Mouse (Mus musculus) urinary bladder, postnatal 10 days (tissue): ENCODE results near the gene Tln1.
"Not testable (repeated sequence)": the region's sequence is repeated elsewhere in the genome, so short reads cannot be mapped to it uniquely, and the experiment has no call there.

Source experiments
- DNase-seq: peaks from one replicate; pipeline ENCODE4 v3.0.0; 2022; ENCODE audit warnings: low spot score

Tln1 gene

GRCm38 (mm10) chr4:43578376-43579204, 16.1 kb upstream of the Tln1 start, which contains the start of the genes Rgp1 and Gba2:
Rgp1 (plus strand) TSS chr4:43578715.
Gba2 (minus strand) TSS chr4:43578873.
- DNase-seq = peak; percentile 46

DNA sequence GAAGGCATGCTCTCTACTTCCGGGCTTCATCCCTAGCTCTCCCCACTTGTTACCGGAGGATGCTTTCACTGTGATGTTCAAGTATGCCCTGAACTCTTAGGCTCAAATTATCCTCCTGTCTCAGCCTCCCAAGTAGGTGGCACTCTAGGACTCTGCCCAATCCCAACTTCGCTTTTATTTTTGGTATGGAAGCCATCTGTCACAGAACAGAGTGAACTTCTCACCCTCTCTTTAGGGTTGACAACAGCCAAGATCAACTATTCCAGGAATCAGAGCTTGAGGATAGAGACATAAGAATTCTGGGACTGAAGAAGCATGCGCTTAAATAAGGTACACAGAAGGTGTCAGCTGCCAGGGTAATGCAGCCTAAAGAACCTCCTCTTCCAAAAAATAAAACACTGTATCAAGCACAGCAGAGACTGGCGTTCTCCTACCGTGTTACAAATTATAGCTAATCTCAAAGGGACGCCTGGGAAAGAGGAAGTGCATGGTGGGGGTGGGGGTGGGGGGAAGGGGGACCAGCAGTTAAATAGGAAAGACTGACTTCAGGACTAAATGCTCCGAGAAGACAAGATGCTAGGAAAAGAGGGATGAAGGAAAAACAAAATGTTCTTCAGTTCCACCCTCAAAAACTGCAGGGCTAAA, 14.9 kb upstream of the Tln1 start:
- no peak for DNase-seq

GRCm38 (mm10) chr4:43575356-43575755, 12.9 kb upstream of the Tln1 start:
- DNase-seq = no peak

GRCm38 (mm10) chr4:43573561-43573960, 11.1 kb upstream of the Tln1 start:
- no peak for DNase-seq

GRCm38 (mm10) chr4:43571395-43572045, 9.0 kb upstream of the Tln1 start:
- DNase-seq = no peak

- DNase-seq = no peak
These were observed 4.6 kb upstream of the Tln1 start for GRCm38 (mm10) chr4:43567140-43567539.

DNA sequence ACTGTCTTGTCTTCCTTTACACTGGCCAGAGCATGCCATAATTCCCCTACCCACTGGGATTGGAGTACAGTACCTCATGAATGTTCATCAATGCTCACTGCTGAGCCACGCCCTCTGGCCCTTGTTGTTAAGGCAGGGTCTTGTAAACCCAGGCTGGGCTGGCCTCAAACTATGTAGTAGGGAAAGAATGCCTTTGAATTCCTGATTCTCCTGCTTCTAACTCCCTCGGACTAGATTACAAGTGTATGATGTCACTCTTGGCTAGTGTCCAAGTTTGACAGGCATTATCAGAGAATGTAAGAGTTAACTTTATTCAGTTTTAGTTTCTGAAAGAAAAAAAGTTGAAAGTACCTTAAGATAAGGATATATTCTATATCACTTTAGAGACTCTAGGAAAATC, 1.7 kb upstream of the Tln1 start:
- DNase-seq = no peak

DNA sequence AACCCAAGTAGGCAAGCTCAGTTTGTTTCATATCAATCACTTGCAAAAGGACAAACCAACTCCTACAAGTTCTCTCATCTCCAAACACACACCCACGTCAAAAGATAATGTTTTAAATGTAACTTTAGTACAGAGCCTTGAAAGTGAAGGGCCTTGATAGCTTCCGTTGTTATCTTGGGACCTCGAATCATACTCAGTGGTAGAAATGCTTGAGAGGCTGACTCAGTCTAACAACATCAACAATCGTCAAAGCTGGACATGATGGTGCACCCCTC, 1.0 kb upstream of the Tln1 start:
- DNase-seq = no peak

DNA sequence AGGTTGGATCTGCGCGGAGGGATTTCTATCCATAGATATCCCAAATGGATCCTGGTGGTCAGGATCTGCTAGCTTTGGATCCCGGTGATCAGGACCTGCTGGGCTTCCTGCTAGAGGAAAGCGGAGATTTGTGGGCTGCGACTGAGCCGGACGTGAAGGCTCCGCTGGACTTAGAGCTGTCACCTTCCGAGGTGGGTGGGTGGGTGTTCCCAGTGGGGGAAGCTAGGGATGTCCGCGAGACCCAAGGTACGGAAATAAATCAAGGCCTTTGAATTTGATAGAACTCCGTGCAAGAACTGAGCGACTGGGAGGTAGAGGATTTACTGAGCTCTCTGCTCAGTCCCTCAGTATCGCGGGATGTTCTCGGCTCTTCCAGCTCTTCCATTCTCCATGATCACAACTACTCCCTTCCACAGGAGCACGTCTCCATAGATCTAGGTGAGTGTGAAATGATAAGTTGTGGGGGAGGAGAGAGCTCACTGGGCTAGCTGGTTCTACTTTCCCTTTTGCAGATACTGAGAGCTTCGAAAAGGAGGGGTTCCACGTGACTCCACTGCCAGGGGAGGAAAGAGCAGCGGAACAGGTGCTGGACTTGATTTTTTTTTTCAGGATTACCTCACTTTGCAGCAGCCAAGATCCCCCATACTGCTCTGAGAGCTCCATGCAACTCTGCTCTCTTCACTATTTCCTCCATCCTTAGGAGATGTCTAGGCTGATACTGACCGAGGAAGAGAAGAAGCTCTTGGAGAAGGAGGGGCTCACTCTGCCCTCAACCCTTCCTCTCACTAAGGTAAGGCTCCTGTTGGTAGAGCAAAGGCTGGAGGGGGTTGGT, 494 bp upstream of the Tln1 start:
- DNase-seq = no peak

DNA sequence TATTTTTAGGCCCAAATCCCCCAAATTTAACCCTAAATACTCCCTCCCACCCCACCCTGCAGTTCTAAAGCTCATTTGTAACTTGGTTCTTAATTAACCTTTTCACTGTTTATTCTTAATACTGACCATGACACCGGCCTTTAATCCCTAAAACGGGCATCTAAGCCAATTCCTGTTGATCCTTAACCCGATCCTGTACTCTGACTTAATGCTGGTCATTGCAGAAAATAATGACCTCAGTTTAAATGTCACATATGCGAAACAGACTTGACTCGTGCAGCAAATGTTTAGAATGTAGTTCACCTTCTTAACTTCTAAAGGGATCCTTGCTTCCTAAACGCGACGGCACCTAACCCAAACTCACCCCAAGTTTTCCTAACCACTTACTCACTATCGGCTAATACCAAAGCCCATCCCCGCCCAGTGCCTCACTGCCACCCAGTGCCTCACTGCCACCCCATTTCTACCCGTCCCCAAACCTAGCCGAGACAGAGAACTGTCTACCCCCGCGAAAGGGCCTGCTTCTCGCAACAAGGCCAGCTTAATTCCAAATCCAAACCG, 975 bp downstream of the Tln1 start:
- no peak for DNase-seq

DNA sequence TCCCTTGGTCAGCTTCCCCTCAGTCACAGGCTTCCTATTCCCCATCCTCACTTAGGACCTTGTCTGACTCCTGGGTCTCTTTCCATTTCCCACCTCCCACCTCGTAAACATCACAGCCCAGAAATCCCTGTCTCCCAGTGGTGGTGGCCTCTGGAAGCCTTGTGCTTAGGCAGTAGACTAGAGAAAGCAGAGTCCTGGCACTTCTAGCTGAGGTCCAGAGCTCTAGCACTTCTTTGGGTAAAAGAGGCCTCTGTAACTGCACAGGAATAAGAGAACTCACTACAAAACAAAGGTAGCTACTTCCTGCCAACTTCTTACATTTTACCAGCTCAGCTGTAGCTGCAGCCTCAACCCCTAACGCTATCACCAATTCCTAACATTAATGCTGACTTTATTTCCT, 1.5 kb downstream of the Tln1 start:
- DNase-seq = no peak

DNA sequence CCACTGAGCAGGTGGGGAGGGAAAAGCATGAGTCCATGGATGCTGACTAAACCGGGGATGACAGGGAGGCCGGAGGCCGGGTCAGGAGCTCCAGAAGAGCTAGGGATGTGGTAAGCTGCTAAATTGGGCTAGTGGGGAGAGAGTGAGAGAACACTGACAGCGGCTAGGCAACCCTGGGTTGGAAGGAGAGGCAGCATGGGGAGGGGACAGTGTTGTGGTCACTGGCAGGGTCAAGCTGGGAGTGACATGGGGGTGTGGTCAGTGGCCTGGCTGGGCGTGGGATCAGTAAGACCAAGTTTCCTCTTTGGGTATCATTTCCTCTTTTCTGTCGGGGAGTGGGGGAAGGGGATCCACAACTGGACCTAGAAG, 2.3 kb downstream of the Tln1 start:
- no peak for DNase-seq

DNA sequence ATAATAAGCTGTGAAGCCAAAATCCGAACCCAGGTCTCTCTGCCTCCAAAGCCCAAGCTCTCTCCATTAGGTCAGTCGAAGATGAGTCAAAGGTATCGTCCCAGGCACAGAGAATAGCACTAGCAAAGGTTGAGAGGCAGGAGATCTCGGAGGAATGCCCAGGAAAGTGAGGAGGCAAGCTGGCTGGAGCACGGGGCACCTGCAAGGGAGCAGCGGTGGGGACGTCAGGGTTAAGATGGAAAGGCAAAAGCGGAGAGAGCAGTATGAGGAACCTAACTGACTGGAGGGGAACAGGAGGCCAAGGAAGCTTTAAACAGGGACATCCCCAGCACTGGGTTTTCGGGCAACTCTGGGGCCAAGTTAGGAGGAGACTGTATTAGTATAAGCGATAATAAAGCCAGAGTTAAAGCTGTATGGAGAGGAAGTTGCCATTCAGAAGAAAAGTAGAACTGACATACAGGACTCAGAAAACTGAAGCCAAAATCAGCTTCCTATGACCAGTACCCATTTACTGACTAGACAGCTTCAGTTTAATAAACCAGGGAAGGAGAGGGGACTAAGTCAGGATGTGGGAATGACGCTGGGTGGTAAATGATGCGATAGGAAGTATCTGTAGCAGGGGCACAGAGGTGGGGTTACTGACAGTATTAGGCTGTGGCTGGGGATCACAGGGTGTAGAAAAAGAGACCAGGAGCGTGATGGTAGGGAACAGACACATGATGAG, 2.8 kb downstream of the Tln1 start:
- DNase-seq = no peak

DNA sequence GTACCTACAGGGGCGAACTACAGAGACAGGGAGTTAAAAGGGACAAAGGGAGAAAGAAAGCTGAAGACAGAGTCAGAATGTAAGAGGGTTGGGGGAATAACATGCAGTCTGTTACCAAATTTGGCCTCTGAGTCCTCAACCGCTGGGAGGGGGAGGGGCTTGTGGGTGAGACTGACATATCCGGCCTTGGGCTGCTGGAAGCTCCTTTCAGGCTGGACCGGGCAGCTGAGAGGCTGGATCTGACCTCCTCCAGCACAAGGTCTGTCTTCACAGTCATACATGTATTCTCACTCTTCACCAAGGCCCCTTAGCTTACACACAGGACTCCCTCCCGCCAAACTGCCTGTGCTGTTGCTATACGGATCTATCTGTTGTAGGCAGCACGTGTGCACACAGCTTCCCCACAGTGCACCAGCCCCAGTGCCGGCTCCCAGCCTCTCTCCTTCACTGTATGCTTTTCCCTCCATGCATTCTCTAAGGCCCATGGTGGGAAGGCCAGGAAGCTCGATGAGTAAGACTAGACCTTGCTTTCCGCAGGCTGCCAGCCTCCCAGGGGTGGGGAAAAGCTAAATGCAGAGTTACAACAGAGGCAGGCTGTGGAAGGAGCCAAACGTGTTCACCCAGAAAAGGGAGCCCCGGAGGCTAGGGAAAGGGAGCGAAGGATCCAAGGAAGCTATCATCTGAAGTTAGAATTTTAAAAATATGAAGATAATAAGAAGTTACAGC, 3.7 kb downstream of the Tln1 start:
- DNase-seq = peak; percentile 39

GRCm38 (mm10) chr4:43558028-43558630, 4.4 kb downstream of the Tln1 start:
- DNase-seq = no peak

DNA sequence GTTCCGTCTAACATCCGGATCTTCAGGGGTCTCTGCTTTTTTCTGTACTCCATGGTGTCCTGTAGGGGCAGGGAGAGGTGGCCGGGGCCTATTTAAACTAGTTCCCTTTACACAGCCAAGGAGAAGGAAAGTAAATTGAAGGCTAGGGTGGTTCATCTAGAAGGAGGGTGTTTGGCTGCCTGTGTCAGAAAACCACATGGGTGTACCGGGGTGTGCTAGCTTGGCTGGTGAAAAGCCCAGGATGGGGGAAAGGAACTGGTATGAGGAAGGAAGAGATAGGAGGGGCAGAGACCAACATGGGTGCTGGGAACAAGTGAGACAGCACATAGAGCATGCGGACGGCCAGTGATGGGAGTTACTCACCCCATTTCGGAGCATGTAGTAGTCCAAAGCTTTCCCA, 6.6 kb downstream of the Tln1 start:
- DNase-seq = no peak

- DNase-seq = no peak
These were observed 8.6 kb downstream of the Tln1 start for GRCm38 (mm10) chr4:43553891-43554290.

DNA sequence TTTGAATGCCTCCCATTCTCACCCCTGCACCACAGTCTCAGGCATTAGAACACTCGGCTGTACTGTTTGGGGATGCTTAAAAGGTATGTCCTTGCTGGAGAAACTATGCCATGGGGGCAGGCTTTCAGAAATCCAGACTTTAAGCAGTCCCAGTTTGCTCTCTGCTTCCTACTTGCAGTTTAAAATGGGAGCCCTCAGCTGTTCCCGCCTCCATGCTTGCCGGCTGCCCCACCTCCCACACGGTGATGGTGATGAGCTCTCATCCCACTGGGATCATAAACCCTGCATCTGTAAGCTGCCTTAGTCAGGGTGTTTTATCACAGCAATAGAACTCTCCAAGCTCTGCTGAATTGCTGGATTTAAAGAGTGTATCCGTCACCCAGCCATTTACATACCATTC, 10.1 kb downstream of the Tln1 start:
- DNase-seq = no peak

- not testable (repeated sequence) for DNase-seq
These were observed 10.6 kb downstream of the Tln1 start for GRCm38 (mm10) chr4:43551854-43552253.

DNA sequence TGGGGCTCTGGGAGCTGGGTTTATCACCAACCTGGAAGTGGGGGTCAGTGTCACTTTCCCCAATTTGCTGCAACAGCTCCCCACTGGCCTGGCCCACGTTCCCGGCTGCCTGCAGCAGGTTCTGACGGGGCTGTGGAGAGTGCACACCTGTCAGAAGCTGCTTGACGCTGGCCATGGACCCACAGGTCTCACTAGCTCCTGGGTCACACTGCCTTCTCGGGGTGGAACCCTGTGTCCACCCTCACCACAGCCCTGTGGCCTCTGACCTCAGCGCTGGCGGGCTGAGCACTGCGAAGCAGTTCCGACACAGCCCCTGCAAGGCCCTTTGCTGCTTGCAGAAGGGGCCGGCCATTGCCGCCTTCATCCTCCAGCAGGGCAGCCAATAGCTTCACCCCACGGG, 13.4 kb downstream of the Tln1 start:
- DNase-seq = no peak
